Mouse (Mus musculus): ENCODE data around the gene Prkcsh. TPM values are rescaled to one million over a fixed set of nuclear protein-coding genes. Genes with fewer than 3 reads are reported as not detected.

The Prkcsh gene
- polyA plus RNA-seq, 1 experiment from 2014 or later = 70.1 TPM

- peaks cover 39% of the 10 kb centered on the region for H3K4me1 ChIP-seq (replicated peaks; ENCODE audit: control insufficient read depth, insufficient read depth, low read length)
- DNase-seq (ENCODE audit: low spot score) (peak; percentile 86), ATAC-seq (ENCODE audit: low FRiP score) (peak; percentile 83)
Observed at GRCm38 (mm10) chr9:22051958-22052254, 49.3 kb downstream of the Prkcsh start, which contains the start of gene Elavl3. Gene Elavl3, minus strand, starts transcription at chr9:22052023.

GRCm38 (mm10) chr9:22053657-22054056 is 51.1 kb downstream of the Prkcsh start:
- H3K27me3 ChIP-seq (ENCODE audit: control insufficient read depth, insufficient read depth, low read length) = no peaks in the 10 kb centered on the region
- no peak overlapping the region for H3K9ac ChIP-seq
- no peak for DNase-seq (ENCODE audit: low spot score)
- no peaks in the 10 kb centered on the region for H3K9me3 ChIP-seq (ENCODE audit: control insufficient read depth, low read length)
- peaks cover 22% of the 10 kb centered on the region for H3K4me1 ChIP-seq (replicated peaks; ENCODE audit: control insufficient read depth, insufficient read depth, low read length)
- no peak overlapping the region for H3K4me2 ChIP-seq (replicated peaks)
- no peak for ATAC-seq (ENCODE audit: low FRiP score)
- no peak overlapping the region for H3K4me3 ChIP-seq (replicated peaks; ENCODE audit: low read length)
- H3K27ac ChIP-seq = no peak overlapping the region
- H3K36me3 ChIP-seq (replicated peaks; ENCODE audit: control insufficient read depth, insufficient read depth) = peaks cover 22% of the 10 kb centered on the region
- 41% methylated on average over 7 of the region's 7 CpGs for WGBS

More at GRCm38 (mm10) chr9:22051958-22052254, 49.3 kb downstream of the Prkcsh start, which contains the start of gene Elavl3:
- Histone ChIP-seq H3K27ac (peak within 1 kb of the TSS; percentile 94), H3K4me3 (replicated peaks; ENCODE audit: low read length) (peak within 1 kb of the TSS; percentile 96), H3K9ac (peak within 1 kb of the TSS; percentile 99), H3K9me3 (ENCODE audit: control insufficient read depth, low read length) (no peaks in the 10 kb centered on the region), H3K4me2 (replicated peaks) (peak within 1 kb of the TSS; percentile 87), H3K36me3 (replicated peaks; ENCODE audit: control insufficient read depth, insufficient read depth) (peaks cover 5% of the 10 kb centered on the region), H3K27me3 (ENCODE audit: control insufficient read depth, insufficient read depth, low read length) (no peaks in the 10 kb centered on the region)
- WGBS = under 1% methylated on average over 28 of the region's 28 CpGs

GRCm38 (mm10) chr9:22054411-22055076 is 51.9 kb downstream of the Prkcsh start:
- H3K27ac ChIP-seq = no peak overlapping the region
- no peaks in the 10 kb centered on the region for H3K9me3 ChIP-seq (ENCODE audit: control insufficient read depth, low read length)
- no peaks in the 10 kb centered on the region for H3K27me3 ChIP-seq (ENCODE audit: control insufficient read depth, insufficient read depth, low read length)
- H3K36me3 ChIP-seq (replicated peaks; ENCODE audit: control insufficient read depth, insufficient read depth) = peaks cover 29% of the 10 kb centered on the region
- 2% methylated on average over 32 of the region's 32 CpGs for WGBS
- peak overlapping the region; percentile 50 for H3K4me2 ChIP-seq (replicated peaks)
- H3K9ac ChIP-seq = no peak overlapping the region
- H3K4me1 ChIP-seq (replicated peaks; ENCODE audit: control insufficient read depth, insufficient read depth, low read length) = peaks cover 13% of the 10 kb centered on the region
- H3K4me3 ChIP-seq (replicated peaks; ENCODE audit: low read length) = peak overlapping the region; percentile 18
- peak; percentile 10; the same call in 1 of the 2 replicates for ATAC-seq (ENCODE audit: low FRiP score)
- DNase-seq (ENCODE audit: low spot score) = peak; percentile 78

GRCm38 (mm10) chr9:22055713-22056112 is 53.1 kb downstream of the Prkcsh start:
- ATAC-seq (ENCODE audit: low FRiP score) (no peak), DNase-seq (ENCODE audit: low spot score) (no peak)
- Histone ChIP-seq H3K27ac (no peak overlapping the region), H3K27me3 (ENCODE audit: control insufficient read depth, insufficient read depth, low read length) (no peaks in the 10 kb centered on the region), H3K9ac (no peak overlapping the region), H3K4me2 (replicated peaks) (no peak overlapping the region), H3K4me1 (replicated peaks; ENCODE audit: control insufficient read depth, insufficient read depth, low read length) (peaks cover 8% of the 10 kb centered on the region; the same call in 1 of the 2 replicates), H3K36me3 (replicated peaks; ENCODE audit: control insufficient read depth, insufficient read depth) (peaks cover 37% of the 10 kb centered on the region), H3K9me3 (ENCODE audit: control insufficient read depth, low read length) (no peaks in the 10 kb centered on the region), H3K4me3 (replicated peaks; ENCODE audit: low read length) (no peak overlapping the region)
- 39% methylated on average over 29 of the region's 29 CpGs for WGBS

GRCm38 (mm10) chr9:22056303-22056910 is 53.8 kb downstream of the Prkcsh start:
- no peak overlapping the region for H3K4me2 ChIP-seq (replicated peaks)
- H3K27ac ChIP-seq = no peak overlapping the region
- no peaks in the 10 kb centered on the region for H3K27me3 ChIP-seq (ENCODE audit: control insufficient read depth, insufficient read depth, low read length)
- ATAC-seq (ENCODE audit: low FRiP score) (no peak), DNase-seq (ENCODE audit: low spot score) (no peak)
- peaks cover 8% of the 10 kb centered on the region; the same call in 1 of the 2 replicates for H3K4me1 ChIP-seq (replicated peaks; ENCODE audit: control insufficient read depth, insufficient read depth, low read length)
- H3K9me3 ChIP-seq (ENCODE audit: control insufficient read depth, low read length) = no peaks in the 10 kb centered on the region
- 76% methylated on average over 9 of the region's 9 CpGs for WGBS
- no peak overlapping the region for H3K9ac ChIP-seq
- no peak overlapping the region for H3K4me3 ChIP-seq (replicated peaks; ENCODE audit: low read length)
- H3K36me3 ChIP-seq (replicated peaks; ENCODE audit: control insufficient read depth, insufficient read depth) = peaks cover 43% of the 10 kb centered on the region

- H3K36me3 ChIP-seq (replicated peaks; ENCODE audit: control insufficient read depth, insufficient read depth) = peaks cover 50% of the 10 kb centered on the region
- 94% methylated on average over 9 of the region's 9 CpGs for WGBS
- no peak for DNase-seq (ENCODE audit: low spot score)
Observed at GRCm38 (mm10) chr9:22057031-22057517, 54.5 kb downstream of the Prkcsh start.

GRCm38 (mm10) chr9:22058011-22058424 is 55.4 kb downstream of the Prkcsh start:
- Histone ChIP-seq H3K4me3 (replicated peaks; ENCODE audit: low read length) (no peak overlapping the region), H3K4me1 (replicated peaks; ENCODE audit: control insufficient read depth, insufficient read depth, low read length) (peaks cover 8% of the 10 kb centered on the region; the same call in 1 of the 2 replicates), H3K27me3 (ENCODE audit: control insufficient read depth, insufficient read depth, low read length) (no peaks in the 10 kb centered on the region), H3K9ac (no peak overlapping the region), H3K4me2 (replicated peaks) (no peak overlapping the region), H3K36me3 (replicated peaks; ENCODE audit: control insufficient read depth, insufficient read depth) (peaks cover 60% of the 10 kb centered on the region), H3K27ac (no peak overlapping the region), H3K9me3 (ENCODE audit: control insufficient read depth, low read length) (no peaks in the 10 kb centered on the region)
- DNase-seq (ENCODE audit: low spot score) = no peak
- ATAC-seq (ENCODE audit: low FRiP score) = no peak
- WGBS = 79% methylated on average over 9 of the region's 9 CpGs

More at GRCm38 (mm10) chr9:22057031-22057517, 54.5 kb downstream of the Prkcsh start:
- H3K4me1 ChIP-seq (replicated peaks; ENCODE audit: control insufficient read depth, insufficient read depth, low read length) = peaks cover 8% of the 10 kb centered on the region; the same call in 1 of the 2 replicates
- H3K9ac ChIP-seq = no peak overlapping the region
- no peaks in the 10 kb centered on the region for H3K9me3 ChIP-seq (ENCODE audit: control insufficient read depth, low read length)
- no peak overlapping the region for H3K4me3 ChIP-seq (replicated peaks; ENCODE audit: low read length)
- no peak for ATAC-seq (ENCODE audit: low FRiP score)
- no peaks in the 10 kb centered on the region for H3K27me3 ChIP-seq (ENCODE audit: control insufficient read depth, insufficient read depth, low read length)
- no peak overlapping the region for H3K4me2 ChIP-seq (replicated peaks)
- H3K27ac ChIP-seq = no peak overlapping the region

- Histone ChIP-seq H3K9me3 (ENCODE audit: control insufficient read depth, low read length) (no peaks in the 10 kb centered on the region), H3K4me1 (replicated peaks; ENCODE audit: control insufficient read depth, insufficient read depth, low read length) (no peaks in the 10 kb centered on the region), H3K27ac (no peak overlapping the region), H3K36me3 (replicated peaks; ENCODE audit: control insufficient read depth, insufficient read depth) (peaks cover 89% of the 10 kb centered on the region), H3K27me3 (ENCODE audit: control insufficient read depth, insufficient read depth, low read length) (no peaks in the 10 kb centered on the region), H3K4me2 (replicated peaks) (no peak overlapping the region), H3K4me3 (replicated peaks; ENCODE audit: low read length) (no peak overlapping the region), H3K9ac (no peak overlapping the region)
- no peak for DNase-seq (ENCODE audit: low spot score)
- no peak for ATAC-seq (ENCODE audit: low FRiP score)
- WGBS = 86% methylated on average over 2 of the region's 2 CpGs
Observed at GRCm38 (mm10) chr9:22061339-22061738, 58.7 kb downstream of the Prkcsh start.
